Mouse (Mus musculus) E14TG2a.4 (cell line): ENCODE measurements around the gene Fank1.

Source experiments
- H3K27me3 ChIP-seq: 2 replicates; pipeline ENCODE4 v1.6.1; 2014; ENCODE audit warnings: low read length, control low read depth; ENCODE audit not compliant: insufficient read depth
- H3K36me3 ChIP-seq: 2 replicates; pipeline ENCODE4 v1.6.1; 2014; ENCODE audit warnings: low read length, control low read depth; ENCODE audit not compliant: insufficient read depth
- H3K4me1 ChIP-seq: replicated peaks from 2 replicates; pipeline ENCODE4 v1.6.1; 2014; ENCODE audit warnings: low read depth, low read length, control low read depth
- H3K4me3 ChIP-seq: replicated peaks from 2 replicates; pipeline ENCODE4 v1.5.1; 2014; ENCODE audit warnings: mild to moderate bottlenecking, low read length
- H3K9me3 ChIP-seq: 2 replicates; pipeline ENCODE4 v1.6.1; 2014; ENCODE audit warnings: low read length, control low read depth
- CTCF ChIP-seq: conservative IDR thresholded peaks from 2 replicates; pipeline ENCODE4 v1.5.1; 2014; ENCODE audit warnings: low read length
- NANOG ChIP-seq: IDR thresholded peaks from 2 replicates; pipeline ENCODE4 v1.6.1; 2014; ENCODE audit warnings: borderline replicate concordance, low read length, mixed read lengths
- POU5F1 ChIP-seq: IDR thresholded peaks from 2 replicates; pipeline ENCODE4 v1.6.1; 2014; ENCODE audit warnings: low read length, borderline replicate concordance

Fank1 gene

GRCm38 (mm10) chr7:133888926-133889920 lies 112.6 kb downstream of the Fank1 start:
- Histone ChIP-seq H3K4me1 (no peaks in the 10 kb centered on the region), H3K9me3 (no peaks in the 10 kb centered on the region), H3K36me3 (no peaks in the 10 kb centered on the region), H3K27me3 (no peaks in the 10 kb centered on the region; the same call in 1 of the 2 replicates), H3K4me3 (no peak overlapping the region)
- no peak for TF ChIP-seq POU5F1
- no peak for TF ChIP-seq CTCF

- Histone ChIP-seq H3K4me3 (no peak overlapping the region), H3K4me1 (no peaks in the 10 kb centered on the region), H3K27me3 (no peaks in the 10 kb centered on the region; the same call in 1 of the 2 replicates), H3K9me3 (no peaks in the 10 kb centered on the region), H3K36me3 (no peaks in the 10 kb centered on the region)
- TF ChIP-seq NANOG (no peak), CTCF (no peak), POU5F1 (no peak)
Measured at GRCm38 (mm10) chr7:133889986-133890385, 113.3 kb downstream of the Fank1 start.

DNA sequence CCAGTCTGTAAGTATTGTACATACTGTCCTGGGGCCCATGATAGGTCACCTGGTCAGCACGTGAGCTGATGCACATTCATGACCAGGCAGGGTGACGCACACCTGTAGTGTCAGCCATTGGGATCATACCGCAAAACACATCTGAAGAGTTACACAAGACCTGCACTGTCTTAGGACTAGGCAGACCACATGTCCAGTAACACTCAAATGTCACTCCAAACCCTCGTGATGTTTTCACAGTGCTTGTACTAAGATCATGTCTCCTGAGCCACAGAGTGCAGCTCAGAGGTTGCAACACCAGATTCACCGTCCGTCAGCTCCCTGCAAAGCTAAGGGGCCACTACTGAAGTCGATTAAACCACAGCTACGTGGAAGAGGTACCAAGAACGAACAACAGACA lies 114.6 kb downstream of the Fank1 start:
- TF ChIP-seq CTCF (no peak), POU5F1 (no peak), NANOG (no peak)
- Histone ChIP-seq H3K36me3 (no peaks in the 10 kb centered on the region), H3K27me3 (no peaks in the 10 kb centered on the region; the same call in 1 of the 2 replicates), H3K4me1 (no peaks in the 10 kb centered on the region), H3K4me3 (no peak overlapping the region), H3K9me3 (no peaks in the 10 kb centered on the region)

DNA sequence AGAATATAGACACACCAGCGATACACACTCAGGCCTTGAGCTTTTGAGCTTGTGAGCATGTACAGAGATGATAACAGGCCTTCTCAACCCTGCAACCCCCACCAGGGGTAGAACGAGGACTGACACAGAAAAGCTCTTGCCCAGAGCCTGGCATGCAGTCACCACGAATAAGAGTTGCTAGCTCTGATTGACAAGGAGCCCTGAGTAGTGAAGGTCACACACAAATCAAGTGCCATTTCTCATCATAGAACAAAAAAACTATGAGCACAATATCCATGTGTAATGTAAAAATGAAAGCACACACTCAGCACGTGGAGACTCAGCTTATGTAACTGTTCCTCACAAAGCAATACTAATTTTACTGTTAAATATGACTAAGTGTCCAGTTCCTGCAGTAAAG lies 115.1 kb downstream of the Fank1 start:
- H3K4me3 ChIP-seq = no peak overlapping the region
- H3K9me3 ChIP-seq = no peaks in the 10 kb centered on the region
- H3K36me3 ChIP-seq = no peaks in the 10 kb centered on the region
- TF ChIP-seq CTCF = no peak
- TF ChIP-seq POU5F1 = no peak
- TF ChIP-seq NANOG = no peak
- H3K4me1 ChIP-seq = no peaks in the 10 kb centered on the region
- H3K27me3 ChIP-seq = no peaks in the 10 kb centered on the region; the same call in 1 of the 2 replicates

DNA sequence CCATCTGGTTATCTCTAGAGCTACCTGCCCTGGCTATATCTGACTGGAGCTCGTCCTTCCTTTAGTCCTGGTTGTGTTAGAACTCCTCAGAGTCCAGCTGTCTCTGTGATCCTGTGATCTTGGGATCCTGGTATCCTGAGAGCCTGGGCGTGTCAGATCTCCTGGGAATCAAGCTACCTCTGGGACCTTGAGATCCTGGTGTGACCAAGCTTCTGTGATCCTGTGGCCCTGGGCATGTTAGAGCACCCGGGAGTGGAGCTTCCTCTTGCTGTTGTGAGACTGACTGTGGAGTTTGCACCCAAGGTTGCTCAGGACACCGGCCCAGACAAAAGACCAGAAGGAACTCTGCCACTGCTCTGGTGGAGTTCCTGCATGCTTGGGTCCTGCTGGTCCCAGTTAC lies 122.7 kb downstream of the Fank1 start:
- H3K36me3 ChIP-seq = no peaks in the 10 kb centered on the region

GRCm38 (mm10) chr7:133908966-133909365 lies 132.3 kb downstream of the Fank1 start:
- no peak overlapping the region for H3K4me3 ChIP-seq
- 0 out of 2 replicates have a peak, but pooled peaks cover 3% of the 10 kb centered on the region for H3K4me1 ChIP-seq
- no peaks in the 10 kb centered on the region for H3K27me3 ChIP-seq
- H3K36me3 ChIP-seq = no peaks in the 10 kb centered on the region
- TF ChIP-seq CTCF (no peak), POU5F1 (no peak), NANOG (no peak)
- H3K9me3 ChIP-seq = peaks cover 14% of the 10 kb centered on the region; the same call in 1 of the 2 replicates

More for the DNA sequence above, 122.7 kb downstream of the Fank1 start:
- Histone ChIP-seq H3K4me3 (no peak overlapping the region), H3K9me3 (no peaks in the 10 kb centered on the region), H3K27me3 (no peaks in the 10 kb centered on the region), H3K4me1 (no peaks in the 10 kb centered on the region)
- TF ChIP-seq POU5F1 (no peak), CTCF (no peak), NANOG (no peak)

GRCm38 (mm10) chr7:133909833-133910375 lies 133.2 kb downstream of the Fank1 start:
- no peak for TF ChIP-seq POU5F1
- TF ChIP-seq NANOG = no peak
- TF ChIP-seq CTCF = no peak
- Histone ChIP-seq H3K36me3 (no peaks in the 10 kb centered on the region), H3K4me3 (no peak overlapping the region), H3K27me3 (no peaks in the 10 kb centered on the region), H3K9me3 (peaks cover 13% of the 10 kb centered on the region; the same call in 1 of the 2 replicates), H3K4me1 (0 out of 2 replicates have a peak, but pooled peaks cover 3% of the 10 kb centered on the region)

DNA sequence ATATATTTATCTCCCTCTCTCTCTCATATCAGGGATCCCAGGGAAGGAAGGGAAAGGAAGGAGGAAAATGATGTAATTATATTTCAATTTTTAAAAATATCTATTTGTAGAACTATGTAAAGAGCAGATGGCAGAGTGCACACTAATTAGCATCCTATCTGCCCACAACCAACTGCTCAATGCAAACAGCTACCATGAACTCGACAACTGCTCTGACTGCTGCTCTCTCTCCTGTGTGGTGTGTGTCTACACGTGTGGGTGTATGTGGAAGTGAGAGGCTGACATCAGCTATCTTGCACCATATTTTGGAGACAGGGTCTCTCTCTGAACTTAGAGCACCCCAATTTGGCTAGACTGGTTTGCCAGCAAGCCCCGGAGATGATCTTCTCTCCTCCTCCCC lies 135.2 kb downstream of the Fank1 start:
- H3K27me3 ChIP-seq = 0 out of 2 replicates have a peak, but pooled peaks cover 2% of the 10 kb centered on the region
- H3K36me3 ChIP-seq = no peaks in the 10 kb centered on the region
- TF ChIP-seq CTCF = no peak
- TF ChIP-seq NANOG = no peak
- no peak for TF ChIP-seq POU5F1

More for the DNA sequence above, 135.2 kb downstream of the Fank1 start:
- H3K4me1 ChIP-seq = 0 out of 2 replicates have a peak, but pooled peaks cover 3% of the 10 kb centered on the region
- H3K9me3 ChIP-seq = 0 out of 2 replicates have a peak, but pooled peaks cover 6% of the 10 kb centered on the region
- no peak overlapping the region for H3K4me3 ChIP-seq
